Mouse (Mus musculus) ES-E14 (cell line): Measurements from ENCODE around the gene Rab37. TPM values are rescaled to one million over a fixed set of nuclear protein-coding genes. Genes with fewer than 3 reads are reported as not detected.

Experiments
- DNase-seq: peaks from one replicate; pipeline ENCODE4 v3.0.0-alpha.2; 2013; ENCODE audit warnings: low read depth, low spot score
- H3K27ac ChIP-seq: 2 replicates; pipeline ENCODE4 v1.5.1; 2012; ENCODE audit warnings: low read depth, mild to moderate bottlenecking, low read length, moderate library complexity, mixed read lengths; ENCODE audit not compliant: poor library complexity, insufficient read depth, severe bottlenecking
- H3K36me3 ChIP-seq: 2 replicates; pipeline ENCODE4 v1.6.1; 2012; ENCODE audit warnings: mild to moderate bottlenecking, low read length, moderate library complexity, mixed read lengths; ENCODE audit not compliant: control insufficient read depth, poor library complexity, insufficient read depth, severe bottlenecking
- H3K4me1 ChIP-seq, 2 experiments: fragments of 150-350 bp in 1 of 2; sonication (generic) in 1 of 2; 2 replicates each; pipeline ENCODE4 v1.6.1; 2012; ENCODE audit warnings: low read length in 2 of 2, mild to moderate bottlenecking in 1 of 2, mixed read lengths in 1 of 2; ENCODE audit not compliant: control insufficient read depth in 2 of 2, insufficient read depth in 2 of 2, poor library complexity in 1 of 2
- H3K4me3 ChIP-seq, 2 experiments: fragments of 150-350 bp in 1 of 2; sonication (generic) in 1 of 2; 2 replicates each; pipeline ENCODE4 v1.5.1; 2012; ENCODE audit warnings: low read length in 2 of 2, low read depth in 1 of 2, mild to moderate bottlenecking in 1 of 2, mixed read lengths in 1 of 2; ENCODE audit not compliant: insufficient read depth in 1 of 2, poor library complexity in 1 of 2, severe bottlenecking in 1 of 2
- H3K9ac ChIP-seq: 2 replicates; pipeline ENCODE4 v1.6.1; 2012; ENCODE audit warnings: low read depth, mild to moderate bottlenecking, low read length, mixed read lengths; ENCODE audit not compliant: poor library complexity, insufficient read depth, severe bottlenecking
- H3K9me3 ChIP-seq: fragments of 150-350 bp; sonication (generic); 2 replicates; pipeline ENCODE4 v1.6.1; 2012; ENCODE audit warnings: low read depth, mild to moderate bottlenecking, low read length; ENCODE audit not compliant: control insufficient read depth, insufficient read depth
- CHD2 ChIP-seq: IDR thresholded peaks from 2 replicates; pipeline ENCODE4 v1.6.1; 2014; ENCODE audit warnings: mild to moderate bottlenecking, low read depth, low read length, inconsistent platforms
- HCFC1 ChIP-seq: IDR thresholded peaks from 2 replicates; pipeline ENCODE4 v1.6.1; 2012; ENCODE audit warnings: low read length, inconsistent platforms, borderline replicate concordance; ENCODE audit not compliant: insufficient read depth
- MAFK ChIP-seq: IDR thresholded peaks from 2 replicates; pipeline ENCODE4 v1.6.1; 2014; ENCODE audit warnings: mild to moderate bottlenecking, low read depth, low read length, inconsistent platforms; ENCODE audit not compliant: insufficient read depth
- ZC3H11A ChIP-seq: IDR thresholded peaks from 2 replicates; pipeline ENCODE4 v1.6.1; 2012; ENCODE audit warnings: low read depth, mild to moderate bottlenecking, inconsistent platforms, low read length, borderline replicate concordance
- ZNF384 ChIP-seq: IDR thresholded peaks from 2 replicates; pipeline ENCODE4 v1.6.1; 2012; ENCODE audit warnings: low read depth, low read length, inconsistent platforms
- in situ Hi-C, 2 experiments: fragments of 600-800 bp; cut with MboI; formaldehyde crosslinking; loops; one replicate each; pipeline ENCODE4 v1.15.1; 2025; ENCODE audit warnings: low sequenced_read_pairs in 2 of 2, inconsistent platforms in 1 of 2; ENCODE audit not compliant: unreplicated experiment in 2 of 2
- total RNA-seq: library from RNA; depleted of rRNA; stranded (reverse); fragments of 300-350 nt; gene quantifications from 2 replicates; pipeline ENCODE4 v1.2.3, GENCODE M21; 2012

The Rab37 gene
- total RNA-seq, 1 experiment = 0.67 TPM

DNA sequence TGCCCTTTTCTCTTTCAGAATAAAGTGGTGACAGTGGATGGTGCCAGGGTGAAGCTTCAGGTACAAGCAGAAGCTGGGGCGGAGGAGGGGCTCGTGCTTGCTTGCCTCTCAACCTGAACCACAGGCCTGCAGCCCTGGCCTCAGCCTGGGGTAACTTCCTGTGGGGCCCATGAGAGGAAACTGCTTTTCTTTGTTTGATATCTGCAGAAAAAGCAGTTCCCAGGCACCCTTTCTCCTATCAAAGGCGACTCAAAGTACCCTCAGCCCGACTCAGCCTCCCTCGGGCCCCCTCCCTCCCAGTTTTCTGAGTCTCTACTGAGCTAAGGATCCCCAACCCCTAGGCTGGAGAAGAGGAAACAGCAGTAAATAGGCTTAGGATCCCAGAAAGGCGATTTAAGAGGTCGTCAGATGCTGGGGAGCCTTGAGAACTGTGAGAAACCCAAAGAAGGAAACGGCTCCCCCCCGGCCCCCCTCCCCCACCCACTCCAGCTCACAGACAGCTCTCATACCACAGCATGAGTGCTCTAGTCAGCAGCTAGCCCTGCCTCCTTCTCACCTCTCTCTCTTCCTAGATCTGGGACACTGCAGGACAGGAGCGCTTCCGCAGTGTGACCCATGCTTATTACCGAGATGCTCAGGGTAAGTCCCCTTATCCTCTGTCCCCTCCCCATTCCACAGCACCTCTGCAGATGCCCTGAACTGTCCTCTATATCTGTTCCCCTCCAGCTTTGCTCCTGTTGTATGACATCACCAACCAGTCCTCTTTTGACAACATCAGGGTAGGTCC, 66.9 kb downstream of the Rab37 start:
- DNase-seq = no peak
- Histone ChIP-seq H3K4me3 (no peak overlapping the region), H3K9ac (no peak overlapping the region), H3K4me1 (peaks cover 3 to 17% of the 10 kb centered on the region in 2 experiments; a peak in 2 of 4 replicates), H3K9me3 (no peaks in the 10 kb centered on the region), H3K27ac (no peak overlapping the region), H3K36me3 (no peaks in the 10 kb centered on the region)
- in situ Hi-C loops = no loop called here
- TF ChIP-seq CHD2 = no peak
- no peak for TF ChIP-seq HCFC1
- no peak for TF ChIP-seq MAFK
- no peak for TF ChIP-seq ZNF384
- no peak for TF ChIP-seq ZC3H11A

DNA sequence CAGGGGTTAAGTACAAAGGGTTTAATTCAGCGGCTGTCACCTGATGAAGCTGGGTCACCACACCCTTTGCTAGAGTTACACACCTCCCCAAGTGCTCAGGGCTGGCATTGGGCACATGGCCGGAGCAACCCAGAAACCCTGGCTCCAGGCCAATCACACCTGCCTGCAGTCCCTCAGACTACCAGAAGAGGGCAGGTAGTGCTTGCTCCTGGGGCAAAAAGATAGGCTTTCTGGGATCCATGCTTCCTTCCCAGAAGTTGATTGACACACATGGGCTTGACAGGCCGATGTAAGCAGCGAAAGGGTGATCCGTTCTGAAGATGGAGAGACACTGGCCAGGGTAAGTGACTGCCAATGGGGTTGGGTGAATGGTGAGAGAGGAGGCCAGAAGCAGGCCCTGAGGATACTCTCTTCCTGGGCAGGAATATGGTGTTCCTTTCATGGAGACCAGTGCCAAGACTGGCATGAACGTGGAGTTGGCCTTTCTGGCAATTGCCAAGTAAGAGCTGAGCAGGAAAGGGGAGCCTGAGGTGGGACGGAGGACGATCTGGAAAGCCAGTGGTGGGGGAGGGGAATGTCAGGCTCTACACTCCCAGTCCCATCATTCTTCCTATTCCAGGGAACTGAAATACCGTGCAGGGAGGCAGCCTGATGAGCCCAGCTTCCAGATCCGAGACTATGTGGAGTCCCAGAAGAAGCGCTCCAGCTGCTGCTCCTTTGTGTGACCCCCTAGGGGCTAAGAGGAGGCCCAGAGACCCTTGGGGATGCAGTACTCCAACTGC, 69.0 kb downstream of the Rab37 start:
- DNase-seq = peak; percentile 76
- TF ChIP-seq MAFK = no peak
- no peak for TF ChIP-seq ZNF384
- no peak for TF ChIP-seq HCFC1
- TF ChIP-seq ZC3H11A = peak; percentile 56; the same call in 1 of the 2 replicates
- Histone ChIP-seq H3K9ac (no peak overlapping the region), H3K4me3 (no peak overlapping the region), H3K9me3 (no peaks in the 10 kb centered on the region), H3K27ac (no peak overlapping the region), H3K4me1 (peaks cover 3 to 19% of the 10 kb centered on the region in 2 experiments; a peak in 2 of 4 replicates), H3K36me3 (no peaks in the 10 kb centered on the region)
- in situ Hi-C loops = no loop called here

DNA sequence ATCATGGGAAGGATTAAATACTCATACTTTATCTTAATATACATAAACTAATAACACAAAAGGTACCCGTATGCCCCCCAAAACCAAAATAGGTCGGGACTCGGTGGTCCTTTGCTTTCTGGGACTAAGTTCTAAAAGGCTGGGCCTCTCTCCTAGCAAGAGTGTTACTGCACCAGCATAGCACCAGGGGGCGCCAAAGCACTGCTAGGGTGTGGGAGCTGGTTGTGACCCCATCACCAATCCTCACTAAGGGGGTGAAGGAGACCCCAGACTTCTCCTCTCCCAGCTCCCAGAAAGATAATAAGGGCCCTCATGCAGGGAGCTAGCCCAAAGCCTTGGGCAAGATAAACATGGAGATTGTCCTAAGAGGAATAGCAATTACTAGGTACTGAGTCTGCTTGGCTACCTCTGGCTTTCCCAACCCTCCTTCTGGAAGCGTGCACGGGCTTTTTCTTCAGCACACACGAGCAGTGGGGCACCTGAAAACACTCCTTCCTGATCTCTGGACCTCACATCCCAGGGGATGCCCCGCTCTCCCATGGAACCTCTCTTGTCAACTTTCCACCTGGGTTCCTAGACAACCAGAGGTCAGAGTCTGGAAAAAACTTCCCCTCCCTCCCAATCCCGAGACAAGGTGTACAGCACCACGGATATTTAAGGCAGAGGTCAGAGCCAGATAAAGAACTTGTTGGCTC, 69.8 kb downstream of the Rab37 start:
- DNase-seq = no peak

GRCm38 (mm10) chr11:115161578-115162204, 70.5 kb downstream of the Rab37 start:
- no peak overlapping the region for H3K4me3 ChIP-seq
- no peak for TF ChIP-seq CHD2
- no peak for TF ChIP-seq HCFC1
- no peak for TF ChIP-seq ZNF384
- no peak for TF ChIP-seq MAFK
- no peak for TF ChIP-seq ZC3H11A
- H3K27ac ChIP-seq = no peak overlapping the region
- H3K36me3 ChIP-seq = peaks cover 4% of the 10 kb centered on the region; the same call in 1 of the 2 replicates
- in situ Hi-C loops = no loop called here
- H3K9ac ChIP-seq = no peak overlapping the region
- H3K4me1 ChIP-seq = peaks cover 6 to 23% of the 10 kb centered on the region in 2 experiments; a peak in 2 of 4 replicates
- no peaks in the 10 kb centered on the region for H3K9me3 ChIP-seq
- DNase-seq = no peak

More for the DNA sequence above, 69.8 kb downstream of the Rab37 start:
- Histone ChIP-seq H3K4me3 (no peak overlapping the region), H3K9ac (no peak overlapping the region), H3K4me1 (peaks cover 6 to 23% of the 10 kb centered on the region in 2 experiments; a peak in 2 of 4 replicates), H3K36me3 (peaks cover 2% of the 10 kb centered on the region; the same call in 1 of the 2 replicates), H3K27ac (no peak overlapping the region), H3K9me3 (no peaks in the 10 kb centered on the region)
- TF ChIP-seq ZC3H11A (peak; percentile 87), ZNF384 (no peak), HCFC1 (no peak), CHD2 (no peak), MAFK (no peak)
- in situ Hi-C loops = no loop called here
